Mouse (Mus musculus): ENCODE results near the gene Gabrg3.
"Not testable (repeated sequence)": the region's sequence is repeated elsewhere in the genome, so short reads cannot be mapped to it uniquely, and the experiment has no call there.

Gabrg3 gene

DNA sequence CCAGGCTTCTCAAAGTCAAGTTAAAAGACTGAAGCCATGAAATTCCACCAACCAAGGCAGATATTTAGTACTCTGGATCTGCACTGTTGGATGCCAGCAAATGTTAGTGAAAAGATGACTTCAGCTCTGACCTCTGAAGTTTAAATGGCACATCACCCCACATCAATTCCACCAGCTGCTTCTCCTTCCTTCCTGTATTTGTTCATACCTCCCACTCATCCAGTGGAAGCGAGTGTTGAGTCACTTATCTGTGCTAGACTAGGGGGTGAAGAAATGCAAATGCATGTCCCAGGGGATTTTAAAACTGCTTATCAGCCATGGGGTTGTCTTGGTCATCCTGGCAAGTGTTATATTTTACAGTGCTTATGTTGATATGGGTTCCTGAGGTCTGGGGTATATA is 79.7 kb downstream of the Gabrg3 start:
- DNase-seq, result no peak

DNA sequence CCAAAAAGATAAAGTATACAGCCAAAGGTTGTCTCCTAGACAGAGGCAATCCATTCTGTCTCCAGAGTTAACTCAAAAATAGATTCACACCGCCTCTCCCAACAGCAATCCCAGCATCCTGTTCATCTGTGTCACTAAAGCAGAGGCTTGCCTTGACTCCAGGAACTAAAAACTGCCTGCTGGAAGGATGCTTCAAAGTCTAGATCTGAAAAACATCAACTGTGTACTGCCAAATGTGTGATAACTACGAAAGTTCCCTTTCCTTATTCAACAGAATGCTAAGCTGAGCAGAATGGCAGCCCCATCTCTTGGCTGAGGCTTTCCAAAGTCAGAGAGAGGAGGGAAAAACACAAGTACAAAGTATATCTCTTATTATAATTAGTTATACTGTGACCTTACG is 90.3 kb downstream of the Gabrg3 start:
- no peak for DNase-seq

DNA sequence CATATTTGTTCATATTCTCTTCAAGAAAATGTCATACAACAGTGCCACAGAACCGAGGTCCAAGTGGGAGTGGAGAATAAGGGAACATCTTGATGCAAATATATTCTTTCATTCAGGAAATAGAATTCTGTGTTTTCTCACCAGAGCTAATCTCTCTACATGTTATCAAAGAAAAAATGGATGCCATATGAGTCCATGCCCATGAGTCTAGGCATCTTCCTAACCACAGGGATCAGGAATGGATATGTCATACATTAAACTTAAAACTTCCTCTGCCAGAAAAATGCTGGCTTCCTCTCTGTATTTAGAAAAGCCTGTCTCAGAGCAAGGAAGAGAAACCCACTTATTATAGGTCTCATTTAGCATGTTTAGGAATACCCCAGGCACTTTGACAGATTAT is 92.9 kb downstream of the Gabrg3 start:
- DNase-seq, result no peak

DNA sequence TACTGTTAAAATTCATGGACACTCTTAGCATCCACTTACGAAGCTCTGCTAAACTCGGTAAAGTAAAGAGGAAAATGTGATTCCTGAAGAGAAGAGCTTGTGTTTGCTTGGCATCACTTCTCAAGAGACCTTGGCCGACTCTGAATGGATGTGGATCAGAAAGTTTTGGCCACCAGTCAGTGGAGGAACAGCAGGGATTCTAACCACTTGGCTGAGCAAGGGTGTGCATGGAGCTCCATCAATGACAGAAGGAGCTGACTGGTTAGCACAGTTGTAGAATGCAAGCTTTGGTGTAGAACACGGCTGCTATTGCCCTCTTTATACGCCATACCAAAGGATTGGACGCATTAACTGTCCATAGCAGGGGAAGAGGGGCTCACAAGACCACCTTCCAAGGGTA is 93.4 kb downstream of the Gabrg3 start:
- DNase-seq, result no peak

DNA sequence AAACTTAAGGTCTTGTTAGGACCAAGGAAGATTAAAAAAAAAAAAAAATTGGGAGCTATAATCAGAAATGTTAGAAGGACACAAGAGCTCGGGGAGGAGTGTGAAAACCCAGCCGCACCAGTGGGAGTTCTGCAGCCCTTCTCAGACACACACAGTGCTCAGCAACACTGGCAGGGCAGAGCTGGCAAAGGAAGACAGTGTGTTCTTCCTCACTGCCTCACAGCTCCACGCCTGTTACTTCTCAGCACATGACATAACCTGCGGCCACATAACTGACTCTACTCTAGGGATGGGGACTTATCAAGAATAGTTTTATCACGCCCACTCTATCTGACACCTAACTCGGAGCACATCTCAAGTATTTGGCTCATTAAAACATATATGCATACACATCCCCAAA is 103.8 kb downstream of the Gabrg3 start:
- no peak for DNase-seq

DNA sequence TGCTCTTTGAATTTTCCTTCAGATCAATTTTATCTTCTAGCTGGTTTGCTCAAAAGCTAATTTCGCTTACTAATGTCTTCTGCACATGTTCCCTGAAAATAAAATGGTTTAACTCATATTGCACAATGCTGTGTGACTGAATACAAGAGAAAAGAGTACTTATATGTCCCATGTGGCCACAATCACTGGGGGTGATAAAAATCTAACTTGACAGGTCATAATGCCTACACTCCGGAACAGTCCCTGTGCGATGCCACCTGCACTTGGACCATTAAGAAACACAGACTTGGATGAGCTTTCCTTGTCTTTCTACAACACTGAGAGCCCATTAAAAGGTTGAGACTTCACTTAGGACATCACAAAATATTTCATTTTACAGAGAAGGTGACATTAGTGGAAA is 108.1 kb downstream of the Gabrg3 start:
- DNase-seq, result no peak

DNA sequence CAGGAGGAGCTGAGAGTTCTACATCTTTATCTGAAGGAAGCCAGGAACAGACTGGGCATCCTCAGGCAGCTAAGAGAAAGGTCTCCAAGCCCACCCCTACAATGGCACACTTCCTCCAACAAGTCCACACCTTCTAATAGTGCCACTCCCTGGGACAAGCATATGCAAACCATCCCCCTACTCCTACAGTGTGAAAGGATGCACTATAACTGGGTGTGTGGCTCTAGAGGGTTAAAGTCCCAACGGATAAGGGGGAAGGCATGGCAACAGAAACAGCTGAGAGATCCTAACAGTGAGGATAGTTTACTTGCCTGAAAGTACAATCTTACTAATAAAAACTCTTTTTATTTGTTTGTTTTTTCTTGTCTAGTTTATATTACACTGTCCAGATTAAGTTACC is 126.8 kb downstream of the Gabrg3 start:
- DNase-seq, result no peak

DNA sequence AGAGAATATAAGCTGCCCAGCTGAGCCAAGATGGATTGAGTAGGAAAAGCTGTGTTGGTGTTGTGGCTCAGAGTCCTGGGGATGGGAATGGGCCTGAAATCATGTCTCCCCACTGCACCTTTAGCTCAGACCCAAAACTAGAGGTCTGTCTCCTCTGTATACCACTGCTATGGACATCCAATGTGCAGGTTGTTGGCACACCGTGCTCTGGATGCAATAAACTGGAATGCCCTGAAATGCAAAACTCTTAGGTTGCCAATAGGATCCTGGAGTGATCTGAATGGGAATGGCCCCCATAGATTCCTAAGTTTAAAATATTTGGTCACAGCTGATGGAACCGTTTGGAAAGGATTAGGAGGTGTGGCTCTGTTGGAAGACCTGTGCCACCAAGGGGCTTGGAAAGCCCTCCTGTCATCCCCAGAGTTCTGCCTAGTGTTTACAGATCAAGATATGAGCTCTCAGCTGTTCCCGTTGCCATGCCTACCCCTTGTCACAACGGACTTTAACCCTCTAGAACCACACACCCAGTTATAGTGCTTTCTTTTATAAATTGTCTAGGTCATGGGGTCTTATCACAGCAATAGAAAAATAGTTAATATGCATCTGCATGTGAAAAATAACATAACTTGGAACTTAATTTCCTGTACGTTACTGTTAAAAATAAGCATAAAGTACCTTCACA is 128.0 kb downstream of the Gabrg3 start:
- no peak for DNase-seq

DNA sequence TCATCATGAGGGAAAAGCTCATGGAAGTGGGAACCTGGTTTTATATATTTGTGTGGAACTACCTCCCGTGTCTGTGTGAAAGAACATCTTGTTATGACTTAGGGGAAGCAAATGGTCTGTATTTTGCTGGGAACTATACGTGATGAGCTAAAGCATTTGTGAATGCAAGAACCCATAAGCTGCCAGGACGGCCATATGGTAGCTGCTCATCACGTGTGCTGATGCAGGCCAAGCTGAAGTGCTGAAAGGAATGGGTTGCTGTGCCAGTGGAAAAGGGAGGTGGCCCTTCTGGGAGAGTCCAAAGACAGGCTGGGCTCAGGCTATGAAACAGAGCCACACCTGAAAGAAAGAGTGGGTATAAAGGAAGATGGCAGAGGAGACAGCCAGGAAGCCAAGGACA is 143.0 kb downstream of the Gabrg3 start:
- DNase-seq, result no peak

DNA sequence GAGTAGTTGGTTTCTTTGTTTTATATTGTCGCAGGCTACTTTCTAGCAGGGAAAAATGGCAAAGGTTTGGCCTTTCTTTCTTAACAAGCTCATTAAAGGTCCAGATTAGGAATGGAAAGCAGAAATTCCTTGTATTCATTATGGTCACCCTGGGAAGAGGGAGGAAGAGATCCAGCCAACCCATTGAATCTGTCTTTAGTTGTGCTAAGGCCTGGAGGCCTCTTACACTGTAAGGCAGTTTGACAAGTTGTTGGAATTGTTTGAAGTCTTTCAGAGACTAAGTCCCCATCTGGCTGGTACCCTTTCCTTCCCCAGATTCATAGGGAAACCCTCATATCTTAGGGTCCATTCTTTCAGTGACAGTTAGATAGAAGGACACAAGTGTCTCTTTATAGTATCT is 172.9 kb downstream of the Gabrg3 start:
- DNase-seq, result no peak

DNA sequence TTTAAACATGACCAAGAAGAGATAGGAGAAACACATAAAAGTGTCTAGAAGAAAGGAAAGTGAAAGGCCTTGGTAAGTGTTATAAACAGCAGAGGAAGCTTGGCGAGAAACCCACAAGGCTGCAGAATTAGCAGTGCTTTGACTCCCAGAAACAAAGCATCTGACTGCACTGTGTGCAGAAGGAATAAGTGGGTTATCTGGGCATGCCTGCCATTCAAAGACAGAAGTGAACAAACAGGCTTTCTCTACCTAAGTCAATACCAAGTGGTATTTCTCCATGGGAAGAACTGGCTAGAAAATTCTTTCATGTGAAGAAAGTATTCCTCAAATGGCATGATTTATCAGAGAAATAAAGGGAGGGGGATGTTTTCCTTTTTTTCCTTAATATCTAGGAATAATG is 201.0 kb downstream of the Gabrg3 start:
- DNase-seq, result no peak

DNA sequence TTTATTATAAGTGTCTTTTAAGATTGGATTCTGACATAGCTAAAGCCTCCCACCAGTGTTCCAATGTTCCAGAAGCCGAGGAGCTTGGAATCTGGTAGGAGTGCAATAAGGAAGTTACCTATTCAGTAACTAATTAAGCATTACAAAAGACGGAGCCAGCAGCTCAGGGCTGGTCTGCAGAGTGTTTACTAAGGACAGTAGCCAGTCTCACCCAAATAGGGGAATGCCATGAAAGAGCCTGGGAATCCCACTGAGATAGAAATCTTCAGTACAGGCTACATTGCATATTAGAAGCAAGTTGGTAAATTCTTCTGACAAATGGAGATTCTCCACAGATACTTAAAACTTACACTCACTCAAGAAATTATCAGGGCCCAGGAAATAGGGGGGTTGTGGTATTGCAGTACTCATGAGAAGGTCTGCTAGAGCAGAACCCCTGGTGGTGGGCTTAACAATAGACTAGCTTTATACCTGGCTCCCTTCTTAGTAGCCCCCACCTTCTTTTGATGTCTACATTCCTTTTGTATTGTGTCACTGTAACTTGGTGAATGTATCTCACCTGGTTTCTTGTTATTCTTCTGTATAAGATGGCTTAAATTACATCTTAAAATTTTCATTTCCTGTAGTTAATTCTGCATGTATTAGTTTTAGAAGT is 211.0 kb downstream of the Gabrg3 start:
- not testable (repeated sequence) for DNase-seq

DNA sequence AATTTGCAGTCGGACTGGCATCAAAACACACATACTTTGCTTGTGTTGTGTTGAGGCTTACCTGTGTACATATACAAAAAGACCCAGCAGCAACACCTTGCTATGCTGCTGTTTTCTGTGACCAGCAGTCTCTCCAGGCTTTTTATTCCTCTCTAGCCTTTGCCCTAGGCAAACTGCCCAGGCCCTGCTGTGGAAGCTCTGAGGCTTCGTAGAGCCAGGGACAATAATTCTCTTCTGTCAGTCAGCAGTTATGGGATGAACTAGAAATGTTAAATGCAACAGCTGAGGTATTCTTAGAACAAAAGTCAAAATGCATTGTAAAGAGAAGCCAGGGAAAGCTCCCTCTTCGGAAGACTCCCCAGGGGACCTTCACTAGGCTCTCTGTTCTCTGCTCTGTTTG is 220.1 kb downstream of the Gabrg3 start:
- DNase-seq, result no peak

DNA sequence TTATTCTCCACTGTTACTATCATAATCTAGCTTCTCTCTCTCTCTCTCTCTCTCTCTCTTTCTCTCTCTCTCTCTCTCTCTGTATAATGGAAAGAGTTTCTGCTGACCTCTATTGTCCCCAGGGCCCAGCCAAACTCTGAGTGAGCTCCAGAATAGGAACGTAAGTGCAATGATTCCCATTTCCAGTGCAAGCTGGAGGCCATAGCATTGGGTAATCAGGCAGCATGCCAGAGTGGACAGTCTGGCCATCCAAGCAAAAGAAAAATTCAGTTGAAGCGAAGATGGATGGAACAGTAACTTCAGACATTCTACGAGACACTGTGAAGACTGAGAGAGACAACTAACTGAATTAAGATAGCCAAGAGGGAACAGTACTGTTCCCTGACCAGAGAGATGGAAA is 228.8 kb downstream of the Gabrg3 start:
- no peak for DNase-seq

DNA sequence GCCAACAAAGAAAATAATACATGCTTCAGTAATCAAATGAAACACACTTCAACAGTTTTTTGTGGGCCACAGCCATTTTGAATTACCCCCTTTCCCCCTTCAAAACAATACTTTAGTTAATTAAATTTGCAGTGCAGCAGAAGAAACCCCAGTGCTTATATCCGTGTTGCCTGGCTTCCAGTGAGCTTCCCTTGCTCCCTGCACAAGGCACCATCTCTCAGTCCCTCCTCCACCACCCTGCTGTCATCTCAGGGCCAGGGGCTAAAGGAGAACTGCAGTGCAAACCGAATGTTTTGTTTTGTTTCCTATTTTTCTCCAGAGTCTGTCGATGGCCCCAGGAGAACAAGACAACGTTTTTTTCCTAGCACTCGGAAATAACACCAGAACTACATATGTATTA is 233.2 kb downstream of the Gabrg3 start:
- DNase-seq, result no peak

DNA sequence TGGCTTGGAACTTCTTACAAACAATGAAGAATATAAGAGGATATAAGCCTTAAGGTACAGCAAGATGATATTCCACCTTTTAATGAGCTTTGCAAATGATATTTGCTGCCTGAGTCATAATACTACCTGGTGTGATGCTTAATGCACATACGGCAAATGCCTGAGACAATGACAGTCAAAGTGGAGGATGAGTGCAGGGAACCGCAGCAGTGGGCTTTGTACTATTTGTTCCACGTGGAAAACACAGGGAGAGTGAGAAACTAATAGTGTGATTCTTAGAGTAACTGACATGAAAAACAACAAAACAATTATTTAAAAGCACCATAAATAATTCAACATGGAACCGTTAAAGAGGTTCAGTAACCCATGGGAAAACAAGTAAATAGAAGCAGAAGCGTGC is 236.2 kb downstream of the Gabrg3 start:
- DNase-seq, result no peak

DNA sequence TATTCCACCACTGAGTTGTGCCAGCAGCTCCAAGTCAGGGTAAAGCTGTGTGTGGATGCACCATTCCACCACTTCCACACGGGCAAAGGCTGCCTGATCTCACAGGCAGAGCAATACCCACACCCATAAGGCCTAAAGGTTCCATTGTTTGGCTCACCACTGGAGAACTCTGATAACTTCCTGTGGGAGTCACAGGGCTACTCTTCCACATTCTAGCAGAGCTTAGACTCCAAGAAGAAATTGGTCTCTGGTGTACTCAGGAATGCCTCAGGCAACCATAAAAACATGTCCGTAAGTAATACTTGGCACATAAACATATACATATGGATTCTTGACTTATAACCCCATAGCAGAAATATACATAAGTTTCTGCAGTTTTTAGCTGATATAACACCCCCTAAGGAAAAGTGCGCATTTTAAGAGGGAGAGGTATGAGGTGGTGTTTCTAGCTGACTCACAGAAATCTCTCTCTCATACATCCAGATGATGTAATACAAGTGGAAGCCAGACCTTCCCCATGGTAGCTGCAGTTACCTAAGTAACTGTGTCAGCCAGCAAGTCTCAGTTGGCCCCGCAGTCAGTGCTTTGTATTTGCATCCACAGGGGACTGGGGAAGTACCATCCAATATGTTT is 248.8 kb downstream of the Gabrg3 start:
- no peak for DNase-seq

DNA sequence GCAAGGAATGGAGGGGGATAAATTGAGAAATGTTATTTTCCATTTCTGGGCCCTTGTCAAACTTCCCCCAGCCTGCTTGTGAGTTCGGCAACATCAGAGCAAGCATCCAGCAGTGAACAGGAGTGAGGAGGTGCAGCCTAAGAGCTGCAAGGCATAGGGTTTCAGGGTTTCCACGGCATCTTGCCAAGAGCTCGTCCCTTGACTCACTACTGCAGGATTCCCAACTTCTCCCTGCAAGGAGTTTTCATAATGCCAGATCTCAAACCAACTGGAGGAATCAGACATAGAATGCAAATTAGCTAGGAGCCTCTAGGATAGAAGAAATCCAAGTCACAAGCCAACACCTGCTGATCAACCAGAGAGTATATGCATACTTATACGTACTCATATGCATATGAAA is 254.0 kb downstream of the Gabrg3 start:
- DNase-seq, result no peak

DNA sequence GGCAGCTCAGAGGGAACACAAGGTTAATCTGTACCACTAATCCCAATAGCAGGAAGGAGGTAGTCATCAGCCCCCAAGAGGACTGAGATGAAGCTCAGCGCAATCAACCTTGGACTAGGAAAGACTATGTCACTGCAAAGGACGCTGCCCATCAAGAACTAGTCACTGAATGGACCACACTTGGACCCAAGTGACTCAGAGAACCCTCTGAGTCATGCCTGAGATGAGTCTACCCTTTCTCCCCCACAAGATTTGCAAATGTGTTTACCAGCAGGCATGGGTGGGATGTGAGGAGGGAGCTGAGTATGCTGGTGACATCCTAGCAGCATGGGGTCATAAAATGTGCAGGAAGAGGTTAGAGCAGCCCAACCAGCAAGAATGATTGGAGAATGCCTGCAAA is 254.5 kb downstream of the Gabrg3 start:
- DNase-seq, result no peak

DNA sequence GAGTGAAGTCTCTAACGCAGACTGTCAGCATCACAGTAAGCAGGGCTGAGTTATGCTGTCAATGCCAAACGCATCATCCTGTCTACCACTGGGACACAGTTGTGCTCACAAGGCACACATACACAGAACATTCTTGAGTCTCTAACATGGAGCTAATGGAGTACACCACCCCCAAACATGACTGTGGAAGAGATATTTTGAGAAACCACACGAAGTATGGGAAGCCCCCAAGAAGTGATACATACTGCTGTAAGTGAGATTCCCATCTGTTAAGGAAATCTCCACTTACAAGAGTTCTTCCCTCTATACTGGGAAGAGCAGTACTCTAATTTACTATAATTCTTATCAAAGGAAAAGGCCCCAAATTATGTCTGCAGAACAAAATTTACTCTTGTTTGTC is 286.9 kb downstream of the Gabrg3 start:
- no peak for DNase-seq

DNA sequence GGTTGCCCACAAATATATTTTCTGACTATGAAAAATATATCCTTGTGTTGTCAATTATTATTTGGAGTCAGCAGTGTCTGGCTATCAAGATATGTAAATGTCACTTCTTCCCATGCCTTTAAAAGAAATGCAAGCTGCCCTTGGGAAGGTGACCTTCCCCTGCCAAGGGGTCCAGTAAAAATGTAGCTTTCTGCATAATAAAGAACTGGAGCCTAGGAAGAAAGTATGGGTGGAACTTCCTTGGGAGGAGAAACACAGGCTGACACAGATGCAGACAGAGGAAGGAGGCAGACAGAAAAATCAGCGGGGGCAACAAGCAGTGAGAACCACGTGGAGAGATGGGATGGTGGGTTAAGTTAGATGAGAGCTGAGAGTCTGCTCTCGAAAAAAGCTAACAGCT is 304.9 kb downstream of the Gabrg3 start:
- DNase-seq, result no peak

DNA sequence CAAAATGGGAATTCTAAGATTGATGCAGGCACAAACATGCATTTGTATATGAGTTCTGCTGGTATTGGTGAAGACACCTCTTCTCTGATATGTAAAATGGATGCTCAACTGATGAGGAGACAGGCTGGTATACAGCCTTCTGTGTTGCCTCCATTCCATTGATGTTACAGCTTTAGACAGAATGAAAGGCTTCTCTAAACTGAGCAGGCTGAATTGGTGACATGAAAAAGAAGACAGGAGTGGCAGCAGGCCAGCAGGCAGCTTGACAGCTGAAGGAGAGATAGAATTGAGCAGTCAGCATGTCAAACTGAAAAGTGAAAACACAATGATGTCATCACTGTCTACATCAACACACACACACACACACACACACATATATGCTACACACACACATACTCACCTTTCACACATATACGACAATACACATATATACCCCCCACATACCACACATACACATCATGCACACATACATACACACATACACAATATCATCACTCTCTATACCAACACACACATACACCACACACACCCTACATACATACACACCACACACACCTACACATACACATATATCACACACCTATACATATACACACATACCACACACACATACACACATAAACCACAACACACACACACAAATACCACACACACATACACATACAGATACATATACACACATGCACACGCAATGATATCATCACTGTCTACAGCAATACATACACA is 315.4 kb downstream of the Gabrg3 start:
- no peak for DNase-seq

DNA sequence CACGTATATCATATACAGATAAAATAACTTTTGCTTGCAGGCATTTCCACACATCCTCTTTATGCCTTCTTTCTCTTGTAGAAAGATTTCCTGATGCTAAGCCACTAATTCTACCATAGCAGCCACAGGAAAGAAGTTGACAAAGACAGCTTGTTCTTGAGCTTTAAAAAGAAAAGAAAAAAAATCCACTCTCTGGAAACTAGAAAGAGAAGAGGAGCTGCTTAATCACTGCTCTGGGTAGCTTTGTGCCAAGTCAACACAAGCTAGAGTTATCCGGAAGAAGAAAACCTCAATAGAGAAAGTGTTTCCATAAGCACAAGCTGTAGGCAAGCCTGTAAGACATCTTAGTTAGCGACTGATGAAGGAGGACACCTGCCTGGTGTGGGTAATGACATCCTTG is 321.6 kb downstream of the Gabrg3 start:
- DNase-seq, result no peak
